Mouse (Mus musculus): ENCODE results near the gene Cct7.

DNA sequence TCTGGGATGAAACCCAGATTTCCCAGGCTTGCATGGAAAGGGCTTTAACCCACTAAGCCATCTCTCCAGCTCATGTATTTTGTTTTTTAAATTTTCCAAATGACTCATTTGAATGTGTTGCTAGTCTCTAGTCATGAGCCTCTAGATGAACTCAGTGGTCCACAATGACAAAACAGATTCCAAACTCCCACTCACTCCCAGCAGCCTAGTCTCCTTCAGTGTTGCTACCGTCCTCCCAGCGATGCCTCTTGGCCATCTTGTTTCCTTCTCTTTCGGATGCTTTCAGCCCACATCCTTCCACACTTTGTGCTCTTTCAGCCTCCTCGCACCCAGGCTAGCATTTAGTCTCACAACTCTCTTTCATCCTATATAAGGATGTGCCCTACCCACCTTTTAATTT, 38.9 kb downstream of the Cct7 start:
- TF ChIP-seq CTCF (IDR thresholded peaks at IDR 0.05; ENCODE audit: borderline replicate concordance, control insufficient read depth, extremely low read depth, insufficient read depth, low read length, poor library complexity) (no peak), POLR2A (IDR thresholded peaks at IDR 0.05; ENCODE audit: control insufficient read depth, extremely low read depth, insufficient read depth, low read length, poor library complexity) (no peak)

All from thymus, adult 2 months (tissue).